Mouse (Mus musculus) CH12.LX (cell line): ENCODE measurements around the gene Hibadh. TPM values are rescaled to one million over a fixed set of nuclear protein-coding genes. Genes with fewer than 3 reads are reported as not detected.

Experiments
- DNase-seq: peaks from one replicate; pipeline ENCODE4 v3.0.0-alpha.2; 2013; ENCODE audit errors: extremely low read depth
- H3K27ac ChIP-seq: 2 replicates; pipeline ENCODE4 v1.5.1; 2012; ENCODE audit warnings: low read depth, mild to moderate bottlenecking, control low read depth, moderate library complexity; ENCODE audit not compliant: insufficient read depth
- H3K27me3 ChIP-seq: replicated peaks from 2 replicates; pipeline ENCODE3; 2012; ENCODE audit warnings: inconsistent platforms
- H3K36me3 ChIP-seq, 2 experiments: replicated peaks in 1 of 2; 2 replicates each; pipeline versions ENCODE3 to v1.6.1; 2012; ENCODE audit warnings: inconsistent platforms in 1 of 2, low read length in 1 of 2, mild to moderate bottlenecking in 1 of 2, mixed read lengths in 1 of 2, moderate library complexity in 1 of 2; ENCODE audit not compliant: control insufficient read depth in 1 of 2, insufficient read depth in 1 of 2
- H3K4me1 ChIP-seq, 2 experiments: 2 replicates each; pipeline ENCODE4 v1.6.1; 2012; ENCODE audit warnings: inconsistent platforms in 1 of 2, moderate library complexity in 1 of 2; ENCODE audit not compliant: insufficient read depth in 2 of 2, control insufficient read depth in 1 of 2
- H3K4me2 ChIP-seq: 2 replicates; pipeline ENCODE4 v1.6.1; 2012; ENCODE audit warnings: low read depth, mild to moderate bottlenecking, control low read depth; ENCODE audit not compliant: poor library complexity, insufficient read depth, severe bottlenecking
- H3K4me3 ChIP-seq, 3 experiments: fragments of 150-350 bp in 1 of 3; sonication (generic) in 1 of 3; replicated peaks in 1 of 3; 2 replicates each; pipeline versions ENCODE3 to v1.5.1; 2011 to 2012; ENCODE audit warnings: low read depth in 2 of 3, low read length in 2 of 3, mild to moderate bottlenecking in 2 of 3, moderate library complexity in 2 of 3, control low read depth in 1 of 3, improper control_type of control experiment in 1 of 3, inconsistent platforms in 1 of 3, mixed read lengths in 1 of 3; ENCODE audit not compliant: poor library complexity in 1 of 3
- H3K79me2 ChIP-seq: replicated peaks from 2 replicates; pipeline ENCODE4 v1.6.1; 2012; ENCODE audit warnings: mild to moderate bottlenecking, moderate library complexity; ENCODE audit not compliant: control insufficient read depth, poor library complexity, insufficient read depth, severe bottlenecking; ENCODE audit errors: extremely low read depth
- H3K9ac ChIP-seq: 2 replicates; pipeline ENCODE4 v1.6.1; 2012; ENCODE audit warnings: low read depth, mild to moderate bottlenecking, control low read depth, moderate library complexity; ENCODE audit not compliant: insufficient read depth
- H3K9me3 ChIP-seq: replicated peaks from 2 replicates; pipeline ENCODE3; 2012; ENCODE audit warnings: low read length, inconsistent platforms, mixed read lengths
- E2F4 ChIP-seq: IDR thresholded peaks from 2 replicates; pipeline ENCODE4 v1.6.1; 2011; ENCODE audit warnings: low read depth, low read length, improper control_type of control experiment; ENCODE audit not compliant: insufficient replicate concordance
- EP300 ChIP-seq: IDR thresholded peaks from 2 replicates; pipeline ENCODE4 v1.6.1; 2011; ENCODE audit warnings: low read length, improper control_type of control experiment
- ETS1 ChIP-seq: conservative IDR thresholded peaks from 2 replicates; pipeline ENCODE4 v1.6.1; 2012; ENCODE audit warnings: low read depth, mild to moderate bottlenecking, inconsistent platforms, low read length, improper control_type of control experiment, moderate library complexity
- HCFC1 ChIP-seq: IDR thresholded peaks from 2 replicates; pipeline ENCODE4 v1.6.1; 2012; ENCODE audit warnings: low read depth, mild to moderate bottlenecking, inconsistent platforms, low read length, improper control_type of control experiment
- IRF4 ChIP-seq: IDR thresholded peaks from 2 replicates; pipeline ENCODE4 v1.6.1; 2014; ENCODE audit warnings: low read depth, mild to moderate bottlenecking, inconsistent platforms, low read length, improper control_type of control experiment
- JUND ChIP-seq: conservative IDR thresholded peaks from 2 replicates; pipeline ENCODE4 v1.6.1; 2011; ENCODE audit warnings: low read depth, low read length, improper control_type of control experiment
- KAT2A ChIP-seq: IDR thresholded peaks from 2 replicates; pipeline ENCODE4 v1.6.1; 2012; ENCODE audit warnings: low read length, improper control_type of control experiment, inconsistent platforms; ENCODE audit not compliant: insufficient replicate concordance
- MEF2A ChIP-seq: IDR thresholded peaks from 2 replicates; pipeline ENCODE4 v1.6.1; 2014; ENCODE audit warnings: low read depth, mild to moderate bottlenecking, inconsistent platforms, low read length, improper control_type of control experiment, borderline replicate concordance
- MYC ChIP-seq: IDR thresholded peaks from 2 replicates; pipeline ENCODE4 v1.6.1; 2011; ENCODE audit warnings: low read depth, mild to moderate bottlenecking, improper control_type of control experiment, low read length
- PAX5 ChIP-seq: IDR thresholded peaks from 2 replicates; pipeline ENCODE4 v1.6.1; 2012; ENCODE audit warnings: low read length, inconsistent platforms, mixed read lengths
- POLR2A ChIP-seq: IDR thresholded peaks from 2 replicates; pipeline ENCODE4 v1.6.1; 2011; ENCODE audit warnings: low read depth, mild to moderate bottlenecking, improper control_type of control experiment, low read length
- RAD21 ChIP-seq: IDR thresholded peaks from 2 replicates; pipeline ENCODE4 v1.6.1; 2011; ENCODE audit warnings: low read depth, mild to moderate bottlenecking, low read length, improper control_type of control experiment, moderate library complexity
- SMC3 ChIP-seq: IDR thresholded peaks from 2 replicates; pipeline ENCODE4 v1.6.1; 2011; ENCODE audit warnings: low read depth, low read length, improper control_type of control experiment
- TBP ChIP-seq: conservative IDR thresholded peaks from 2 replicates; pipeline ENCODE4 v1.6.1; 2011; ENCODE audit warnings: low read depth, low read length, improper control_type of control experiment
- TCF12 ChIP-seq: IDR thresholded peaks from 2 replicates; pipeline ENCODE4 v1.6.1; 2014; ENCODE audit warnings: low read depth, mild to moderate bottlenecking, inconsistent platforms, low read length, improper control_type of control experiment
- USF1 ChIP-seq: IDR thresholded peaks from 2 replicates; pipeline ENCODE4 v1.6.1; 2014; ENCODE audit warnings: low read depth, mild to moderate bottlenecking, inconsistent platforms, low read length, improper control_type of control experiment
- USF2 ChIP-seq: conservative IDR thresholded peaks from 2 replicates; pipeline ENCODE4 v1.6.1; 2011; ENCODE audit warnings: low read depth, low read length, improper control_type of control experiment
- ZC3H11A ChIP-seq: IDR thresholded peaks from 2 replicates; pipeline ENCODE4 v1.6.1; 2012; ENCODE audit warnings: low read depth, mild to moderate bottlenecking, inconsistent platforms, low read length, improper control_type of control experiment
- dilution Hi-C: fragments of 300-500 bp; cut with MboI; formaldehyde crosslinking; loops from 2 replicates; pipeline ENCODE4 v1.14.3; 2020; ENCODE audit warnings: low sequenced_read_pairs; ENCODE audit not compliant: extremely low pct_unique_long_range_greater_than_20kb, extremely low pct_ligation_motif_present
- in situ Hi-C: fragments of 300-500 bp; cut with MboI; formaldehyde crosslinking; loops from 3 replicates; pipeline ENCODE4 v1.14.3; 2019; ENCODE audit warnings: low sequenced_read_pairs, low pct_ligation_motif_present, low pct_unique_long_range_greater_than_20kb, mixed read lengths
- polyA plus RNA-seq: library from polyadenylated mRNA; unstranded; fragments of >175 nt; gene quantifications from 2 replicates; pipeline ENCODE4 v1.2.1, GENCODE M21; 2012; ENCODE audit warnings: low read depth; ENCODE audit not compliant: insufficient read length
- total RNA-seq, 2 experiments: library from RNA; depleted of rRNA; stranded (reverse); fragments of 300-350 nt in 1 of 2; fragments of >200 nt in 1 of 2; gene quantifications; 2 replicates each; pipeline ENCODE4 v1.2.3; 2012 to 2014

Gene Hibadh
- total and polyA plus RNA-seq, 3 experiments: 38.6 to 60.4 (median 44.4) TPM

- DNase-seq: no peak
- no peak overlapping the region for H3K4me3 ChIP-seq
- H3K4me2 ChIP-seq: no peak overlapping the region
- H3K36me3 ChIP-seq: no peaks in the 10 kb centered on the region
- TF ChIP-seq USF2 (no peak), SMC3 (no peak)
- H3K9me3 ChIP-seq: no peaks in the 10 kb centered on the region
- H3K27ac ChIP-seq: no peak overlapping the region
- dilution Hi-C loops (no loop called here), in situ Hi-C loops (no loop called here)
- H3K4me1 ChIP-seq: peaks cover 0 to 13% of the 10 kb centered on the region in 2 experiments; a peak in 1 of 4 replicates
- no peaks in the 10 kb centered on the region for H3K27me3 ChIP-seq
- H3K9ac ChIP-seq: no peak overlapping the region
- no peaks in the 10 kb centered on the region for H3K79me2 ChIP-seq
Observed at GRCm38 (mm10) chr6:52517272-52517671, 122.9 kb downstream of the Hibadh start.

GRCm38 (mm10) chr6:52513876-52514405 is 126.2 kb downstream of the Hibadh start:
- no peak for DNase-seq
- Histone ChIP-seq H3K9me3 (peaks cover 3% of the 10 kb centered on the region), H3K4me2 (no peak overlapping the region), H3K4me1 (peaks cover 0 to 13% of the 10 kb centered on the region in 2 experiments; a peak in 1 of 4 replicates), H3K79me2 (no peaks in the 10 kb centered on the region), H3K27me3 (no peaks in the 10 kb centered on the region), H3K4me3 (no peak overlapping the region), H3K9ac (no peak overlapping the region), H3K27ac (no peak overlapping the region), H3K36me3 (no peaks in the 10 kb centered on the region)
- dilution Hi-C loops: no loop called here
- no peak for TF ChIP-seq ETS1
- TF ChIP-seq TBP: no peak
- no peak for TF ChIP-seq POLR2A
- TF ChIP-seq MYC: no peak
- no peak for TF ChIP-seq USF1
- no peak for TF ChIP-seq EP300
- TF ChIP-seq PAX5: no peak
- TF ChIP-seq IRF4: no peak
- no peak for TF ChIP-seq HCFC1
- in situ Hi-C loops: no loop called here

- Histone ChIP-seq H3K4me2 (no peak overlapping the region), H3K27ac (no peak overlapping the region), H3K4me3 (no peak overlapping the region), H3K79me2 (no peaks in the 10 kb centered on the region), H3K36me3 (no peaks in the 10 kb centered on the region), H3K9me3 (peaks cover 3% of the 10 kb centered on the region), H3K9ac (no peak overlapping the region), H3K4me1 (no peaks in the 10 kb centered on the region), H3K27me3 (no peaks in the 10 kb centered on the region)
- dilution Hi-C loops (no loop called here), in situ Hi-C loops (no loop called here)
- TF ChIP-seq RAD21 (no peak), SMC3 (no peak), IRF4 (no peak), ETS1 (no peak), E2F4 (no peak), TCF12 (no peak), MYC (no peak), KAT2A (no peak), USF2 (no peak), ZC3H11A (no peak), PAX5 (no peak), MEF2A (no peak), JUND (no peak)
- no peak for DNase-seq
Observed at GRCm38 (mm10) chr6:52508789-52509188, 131.4 kb downstream of the Hibadh start.
